Mouse (Mus musculus) natural killer cell, adult 2 months (primary cell): ENCODE data around the gene Wiz.

Source experiments
- DNase-seq, 2 experiments: peaks; one replicate each; pipeline ENCODE4 v3.0.0; 2022; ENCODE audit warnings: low spot score in 2 of 2

Gene Wiz

DNA sequence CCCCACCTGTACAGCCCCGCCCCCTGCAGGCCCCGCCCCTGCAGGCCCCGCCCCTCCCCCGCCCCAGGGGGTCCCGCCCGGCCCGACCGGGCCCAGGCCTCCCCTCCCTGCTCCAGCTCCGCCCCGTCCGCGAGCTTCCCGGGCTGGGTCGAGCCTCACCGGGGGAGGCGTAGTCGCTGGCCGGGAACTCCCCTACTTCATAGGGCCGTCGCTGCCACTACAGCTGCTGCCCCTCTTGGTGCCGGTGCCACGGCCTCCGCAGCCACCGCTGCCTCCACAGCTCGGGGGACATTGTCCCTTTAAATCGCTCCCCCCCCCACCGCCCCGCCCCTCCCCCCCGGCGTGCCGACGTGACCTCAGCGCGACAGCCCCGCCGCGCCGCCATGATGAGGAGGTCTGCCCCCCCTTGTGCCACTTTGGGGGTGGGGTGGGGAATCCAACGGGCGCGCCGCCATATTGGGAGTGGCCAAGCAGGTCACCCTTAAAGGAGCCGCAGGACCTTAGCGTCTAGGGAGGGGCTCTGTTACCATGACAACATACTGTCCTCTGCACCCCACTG is at the start of gene Wiz:
Gene Wiz, minus strand, starts transcription at position 339 of the 559 bp plus-strand sequence.
- peak; percentile 90 to 92 for DNase-seq

DNA sequence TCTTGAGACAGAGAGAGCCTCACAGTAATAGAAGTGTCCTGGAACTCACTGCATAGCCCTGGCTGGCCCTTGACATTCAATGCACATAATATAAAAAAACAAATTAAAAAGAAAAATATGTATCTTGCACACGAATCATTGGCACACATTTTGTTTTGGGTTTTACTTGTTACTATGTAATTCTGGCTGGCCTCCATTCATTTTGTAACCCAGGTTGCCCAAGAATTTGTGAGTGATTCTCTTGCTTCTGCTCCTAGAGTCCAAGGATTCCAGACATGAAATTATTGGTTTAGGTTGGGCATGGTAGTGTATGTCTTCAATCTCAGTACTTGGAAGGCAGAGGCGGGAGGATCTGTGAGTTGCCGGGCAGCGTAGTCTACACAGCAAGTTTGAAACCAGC is 47.9 kb upstream of the Wiz start:
- no peak for DNase-seq

DNA sequence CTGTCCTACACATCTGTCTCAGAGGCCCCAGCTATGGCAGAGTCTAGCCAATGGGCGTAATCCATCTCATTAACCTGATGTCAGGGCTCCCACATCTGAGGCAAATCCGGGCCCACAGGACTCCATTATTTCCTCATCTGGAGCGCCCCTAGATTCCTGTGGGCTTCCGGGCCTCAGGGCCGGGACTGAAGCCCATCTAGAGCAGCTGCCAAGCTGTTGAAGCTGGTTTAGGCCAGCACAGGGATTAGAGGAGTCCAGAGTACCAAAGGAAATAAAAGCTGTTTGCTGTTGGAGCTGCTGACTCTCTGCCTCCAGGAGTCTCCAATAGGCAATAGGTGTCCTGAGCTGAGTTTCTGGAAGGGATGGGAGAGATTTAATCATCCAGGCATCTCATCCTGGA is 45.9 kb upstream of the Wiz start:
- DNase-seq: no peak

- DNase-seq: no peak
These were observed 45.1 kb upstream of the Wiz start for GRCm38 (mm10) chr17:32434324-32434723.

DNA sequence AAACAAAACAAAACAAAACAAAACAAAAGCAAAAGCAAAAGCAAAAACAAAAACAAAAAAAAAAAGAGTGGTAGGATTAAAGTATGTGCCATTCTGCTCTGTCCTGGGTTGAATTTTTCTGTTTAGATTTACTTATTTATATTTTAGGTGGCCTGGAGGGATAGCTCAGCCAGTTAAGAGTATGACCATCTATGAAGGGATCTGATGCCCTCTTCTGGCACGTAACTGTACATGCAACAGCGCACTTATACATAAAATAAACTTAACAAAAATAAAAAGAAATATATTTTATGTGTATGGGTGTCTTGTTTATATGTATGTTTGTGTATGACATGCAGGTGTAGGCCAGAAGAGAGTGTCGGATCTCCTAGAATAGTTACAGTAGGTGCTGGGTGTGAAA is 42.7 kb upstream of the Wiz start:
- no peak for DNase-seq

GRCm38 (mm10) chr17:32426610-32427009 is 37.4 kb upstream of the Wiz start:
- no peak for DNase-seq

GRCm38 (mm10) chr17:32424034-32424433 is 34.8 kb upstream of the Wiz start, which contains the start of gene Pglyrp2:
Pglyrp2 (minus strand) TSS chr17:32424167.
- DNase-seq: peak; percentile 34 to 47

DNA sequence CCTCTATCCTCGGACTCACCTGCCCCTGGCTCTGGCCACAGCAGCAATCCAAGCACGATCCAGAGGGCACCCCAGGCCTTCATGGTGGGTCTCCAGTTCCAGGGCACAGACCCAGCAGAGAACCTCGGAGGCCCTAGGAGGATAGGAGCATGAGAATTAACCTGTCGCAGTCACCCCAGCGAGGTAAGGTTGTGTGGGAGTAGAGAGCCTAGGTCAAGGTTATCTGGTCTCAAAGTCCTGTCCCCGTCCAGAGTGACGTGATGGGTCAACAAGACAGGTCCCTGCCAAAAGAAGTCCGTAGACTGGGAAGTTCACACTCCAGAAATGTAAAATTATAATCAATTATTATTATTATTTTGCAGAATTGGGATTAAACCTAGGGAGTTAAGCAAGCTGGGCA is 31.5 kb upstream of the Wiz start:
- DNase-seq: no peak

- DNase-seq: no peak
These were observed 30.8 kb upstream of the Wiz start for GRCm38 (mm10) chr17:32419989-32420388.

GRCm38 (mm10) chr17:32416771-32417170 is 27.5 kb upstream of the Wiz start:
- no peak for DNase-seq

GRCm38 (mm10) chr17:32415417-32416020 is 26.3 kb upstream of the Wiz start:
- DNase-seq: peak; percentile 32 to 59

DNA sequence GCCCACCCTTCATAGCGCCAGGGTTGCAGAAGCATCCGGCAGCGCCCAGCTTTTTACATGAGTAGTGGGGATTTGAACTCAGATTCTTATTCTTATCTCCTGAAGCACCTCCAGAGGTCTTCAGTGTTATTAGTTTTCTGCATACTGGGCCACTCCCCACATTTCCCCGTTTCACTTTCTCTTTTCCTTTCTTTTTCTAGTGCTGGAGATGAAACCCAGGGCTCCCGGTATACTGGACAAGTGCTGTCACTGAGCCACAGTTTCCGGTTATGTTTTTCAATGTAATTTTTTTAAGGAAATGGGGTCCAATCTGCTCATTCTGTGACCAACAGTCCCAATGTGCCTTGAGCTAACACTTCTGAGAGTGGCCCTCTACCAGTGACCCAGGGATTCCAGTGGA is 22.7 kb upstream of the Wiz start:
- DNase-seq: no peak

DNA sequence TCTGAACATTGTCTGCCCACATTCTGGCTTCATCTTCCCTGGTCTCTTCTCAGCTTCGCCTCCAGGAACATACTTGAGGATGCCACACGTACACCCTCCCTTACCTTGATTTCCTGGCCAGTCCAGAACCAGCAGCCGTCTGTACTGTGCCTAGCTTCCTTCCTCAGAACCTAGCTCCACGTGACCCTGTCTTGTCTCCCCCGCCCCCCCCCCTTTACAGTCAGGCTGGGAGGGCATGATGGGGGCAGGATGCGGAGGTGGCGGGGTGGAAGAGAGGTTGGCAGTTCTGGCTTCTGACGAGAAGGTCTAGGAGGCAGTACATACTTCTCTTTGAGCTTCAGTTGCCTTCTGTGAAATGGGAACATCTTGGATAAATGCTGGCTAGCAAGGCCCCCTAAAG is 14.2 kb upstream of the Wiz start, which contains the start of gene Rasal3:
Gene Rasal3, minus strand, starts transcription at position 167 of the 400 bp plus-strand sequence.
- peak; percentile 62 to 67 for DNase-seq

DNA sequence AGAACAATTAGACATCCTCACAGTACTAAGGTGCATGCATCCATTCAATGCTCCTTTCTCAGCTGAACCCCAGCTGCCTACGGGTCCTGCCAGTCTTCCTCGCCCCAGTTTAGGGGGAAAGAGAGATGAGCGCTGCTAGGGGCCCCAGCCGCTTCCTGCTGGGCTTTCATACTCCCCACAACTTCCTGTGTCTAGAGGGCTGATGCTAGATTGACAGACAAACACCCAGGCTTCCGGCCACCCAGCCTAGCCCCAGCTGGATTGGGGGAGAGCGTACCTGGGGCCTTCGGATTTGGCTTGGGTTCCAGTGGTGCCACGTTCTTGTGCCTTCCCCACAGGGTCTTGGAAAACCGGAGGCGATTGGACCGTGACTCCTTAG is 13.5 kb upstream of the Wiz start:
- DNase-seq: peak; percentile 76

DNA sequence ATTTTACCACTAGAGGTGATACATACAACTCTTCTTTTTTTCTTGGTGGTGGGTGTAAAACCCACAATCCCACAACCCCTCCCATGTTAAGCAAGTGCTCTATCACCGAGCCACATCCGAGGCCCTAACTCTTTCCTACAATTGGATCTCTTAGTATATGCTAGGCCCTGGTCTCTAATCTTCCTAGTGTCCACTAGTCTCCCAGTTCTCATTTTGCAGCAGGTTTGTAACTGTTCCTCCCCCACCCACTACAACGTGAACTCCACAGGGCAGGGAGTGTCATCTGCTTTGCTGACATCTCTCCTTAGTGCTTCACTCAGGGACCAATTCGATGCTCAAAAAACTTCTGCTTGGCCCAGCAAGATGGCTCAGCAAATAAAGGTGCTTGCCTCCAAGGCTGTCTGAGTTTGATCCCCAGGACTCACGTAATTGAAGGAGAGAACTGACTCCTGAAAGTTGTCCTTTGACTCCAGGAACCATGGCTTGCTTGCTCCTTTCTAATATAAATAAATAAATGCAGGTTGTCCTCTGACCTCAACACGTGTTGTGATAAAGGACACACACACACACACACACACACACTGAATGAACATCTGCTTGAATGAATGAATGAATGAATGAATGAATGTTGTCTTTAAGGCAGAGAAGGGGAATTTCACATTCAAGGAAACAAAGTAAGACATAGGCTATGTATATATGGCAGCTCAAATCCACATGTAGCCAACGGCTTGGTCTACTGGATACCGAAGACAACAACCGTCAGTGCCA is 13.0 kb upstream of the Wiz start:
- peak; percentile 37 to 61 for DNase-seq

- no peak for DNase-seq
These were observed 7.0 kb upstream of the Wiz start for GRCm38 (mm10) chr17:32396266-32396665.

GRCm38 (mm10) chr17:32393944-32394343 is 4.7 kb upstream of the Wiz start:
- DNase-seq: no peak

DNA sequence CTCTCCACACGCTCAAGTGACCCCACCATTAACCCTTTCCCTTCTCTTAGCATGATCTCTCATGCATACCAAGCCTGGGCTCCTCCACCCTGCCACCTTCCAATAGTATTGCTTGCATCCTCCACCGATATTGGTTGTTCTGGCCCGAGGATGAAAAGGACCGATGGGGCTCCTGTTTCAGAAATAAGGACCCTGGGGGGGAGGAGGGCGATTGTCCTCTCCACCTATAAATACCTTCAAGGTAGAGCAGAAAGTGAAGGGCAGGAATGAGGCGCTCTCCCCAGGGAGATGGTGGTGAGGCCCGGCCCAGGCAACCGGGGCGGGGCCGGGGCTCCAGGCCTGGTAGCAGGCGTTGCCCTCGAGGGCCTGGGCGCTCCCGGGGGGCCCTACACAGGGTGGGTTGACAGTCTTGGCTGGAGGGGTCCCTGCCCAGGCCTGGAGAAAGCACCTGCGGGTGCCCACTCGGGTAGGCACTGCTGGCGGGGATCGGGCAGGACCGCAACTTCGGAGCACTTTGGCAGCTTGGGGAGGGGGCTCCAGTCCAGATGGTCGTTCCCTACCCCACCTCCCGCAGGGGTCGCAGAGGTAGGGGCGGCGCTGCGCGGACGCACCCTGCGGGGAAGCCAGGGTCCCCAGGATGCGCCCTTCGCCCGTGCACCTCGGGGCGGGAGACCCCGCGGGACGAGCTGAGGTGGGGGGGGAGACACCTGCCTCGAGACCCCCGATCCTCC is 704 bp downstream of the Wiz start:
- DNase-seq: no peak

DNA sequence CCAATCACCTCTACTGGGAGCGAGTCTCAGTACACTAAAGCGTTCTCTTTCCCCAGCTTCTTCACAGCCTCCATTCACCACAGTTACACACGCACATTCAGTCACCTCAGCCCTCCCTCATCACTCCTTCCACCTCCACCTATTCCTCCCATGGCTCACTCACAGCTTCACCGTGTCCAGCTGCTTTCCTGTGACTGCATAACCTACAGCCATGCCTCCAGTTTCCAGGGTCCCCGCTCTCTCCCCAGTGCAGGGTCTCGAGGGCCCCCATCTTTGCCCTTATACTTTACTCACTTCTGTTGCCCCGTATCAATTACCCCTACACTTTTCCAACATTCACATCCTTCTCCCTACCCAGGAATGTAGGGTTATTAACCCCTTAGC is 1.3 kb downstream of the Wiz start:
- no peak for DNase-seq

- peak; percentile 50 to 53 for DNase-seq
These were observed 2.4 kb downstream of the Wiz start for GRCm38 (mm10) chr17:32386659-32387432.

DNA sequence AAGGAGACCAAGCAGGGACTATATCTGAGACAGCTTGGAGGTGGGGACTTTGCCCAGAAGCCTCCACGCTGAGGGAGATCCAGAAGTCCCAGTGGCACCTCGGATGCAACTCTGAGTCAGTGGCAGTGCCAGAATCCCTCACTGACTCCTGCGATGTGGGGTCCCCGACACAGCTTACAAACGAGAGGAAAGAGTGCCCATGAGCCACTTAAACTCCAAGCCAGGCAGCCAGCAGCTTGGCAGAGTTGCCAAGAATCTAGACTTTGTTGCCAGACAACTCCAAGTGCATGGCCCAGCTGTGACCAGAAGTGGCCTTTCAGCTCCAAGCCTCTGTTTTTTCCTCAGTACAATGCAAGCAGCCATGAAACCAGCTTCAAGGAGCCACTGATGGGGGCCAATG is 5.6 kb downstream of the Wiz start:
- no peak for DNase-seq

DNA sequence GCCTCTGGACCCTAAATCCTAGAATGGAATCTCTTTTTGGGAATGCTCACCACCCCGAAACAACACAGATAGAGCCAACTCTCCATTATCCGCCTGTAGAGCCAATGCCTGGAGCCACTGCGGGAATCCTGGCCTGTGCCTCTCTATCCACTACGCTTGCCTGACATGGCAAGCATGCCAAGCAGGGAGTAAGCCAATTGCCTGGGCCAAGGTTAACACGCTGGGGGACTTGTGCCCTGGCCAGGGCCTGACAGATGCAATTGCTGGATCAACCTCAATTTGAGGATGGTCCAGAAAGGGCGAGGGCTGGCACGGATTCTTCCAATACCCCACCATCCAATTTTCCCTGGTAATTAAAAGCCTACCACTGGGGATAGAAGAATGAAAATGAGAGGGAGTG is 6.7 kb downstream of the Wiz start:
- DNase-seq: no peak
